Comparison of ENCODE assay signal across 12 mouse cellular contexts in genomic region chr4:95451831-95452230, GRCm38 (mm10).
"Had no signal": no experiment of that assay in that cellular context is flagged by ENCODE, and none has a peak within 500 bp of the region (broad histone marks: within the 10 kb centered on the region; RNA-seq: fewer than 3 reads in every experiment).

No protein-coding gene starts in this region.

- H3K9me3 ChIP-seq: hindbrain, embryonic 15.5 days; limb, embryonic 10.5 days; liver, embryonic 12.5 days; lung, embryonic 15.5 days; midbrain, embryonic 12.5 days had no signal

- H3K27me3 ChIP-seq: hindbrain, embryonic 15.5 days; liver, embryonic 12.5 days; lung, embryonic 15.5 days; megakaryocyte, embryonic 14.5 days; midbrain, embryonic 12.5 days had no signal

- H3K4me1 ChIP-seq: hindbrain, embryonic 15.5 days; liver, embryonic 12.5 days; lung, embryonic 15.5 days; midbrain, embryonic 12.5 days had no signal

- H3K36me3 ChIP-seq: hindbrain, embryonic 15.5 days; limb, embryonic 10.5 days; liver, embryonic 12.5 days; lung, embryonic 15.5 days; midbrain, embryonic 12.5 days had no signal

- H3K4me3 ChIP-seq: hindbrain, embryonic 15.5 days; left cerebral cortex, adult 2 months; limb, embryonic 10.5 days; liver, embryonic 12.5 days; lung, embryonic 15.5 days; megakaryocyte, embryonic 14.5 days; midbrain, embryonic 12.5 days had no signal

- H3K4me2 ChIP-seq: hindbrain, embryonic 15.5 days; liver, embryonic 12.5 days; lung, embryonic 15.5 days; midbrain, embryonic 12.5 days had no signal

- H3K27ac ChIP-seq: hindbrain, embryonic 15.5 days; left cerebral cortex, adult 2 months; limb, embryonic 10.5 days; liver, embryonic 12.5 days; lung, embryonic 15.5 days; macrophage; midbrain, embryonic 12.5 days had no signal

- H3K9ac ChIP-seq: hindbrain, embryonic 15.5 days; liver, embryonic 12.5 days; lung, embryonic 15.5 days; midbrain, embryonic 12.5 days had no signal

- ATAC-seq: intestine, embryonic 16.5 days; liver, embryonic 12.5 days; midbrain, embryonic 16.5 days had no signal

- DNase-seq: lung, postnatal 14 days; right cerebral cortex, postnatal 25 days had no signal
